In the genomic region with DNA sequence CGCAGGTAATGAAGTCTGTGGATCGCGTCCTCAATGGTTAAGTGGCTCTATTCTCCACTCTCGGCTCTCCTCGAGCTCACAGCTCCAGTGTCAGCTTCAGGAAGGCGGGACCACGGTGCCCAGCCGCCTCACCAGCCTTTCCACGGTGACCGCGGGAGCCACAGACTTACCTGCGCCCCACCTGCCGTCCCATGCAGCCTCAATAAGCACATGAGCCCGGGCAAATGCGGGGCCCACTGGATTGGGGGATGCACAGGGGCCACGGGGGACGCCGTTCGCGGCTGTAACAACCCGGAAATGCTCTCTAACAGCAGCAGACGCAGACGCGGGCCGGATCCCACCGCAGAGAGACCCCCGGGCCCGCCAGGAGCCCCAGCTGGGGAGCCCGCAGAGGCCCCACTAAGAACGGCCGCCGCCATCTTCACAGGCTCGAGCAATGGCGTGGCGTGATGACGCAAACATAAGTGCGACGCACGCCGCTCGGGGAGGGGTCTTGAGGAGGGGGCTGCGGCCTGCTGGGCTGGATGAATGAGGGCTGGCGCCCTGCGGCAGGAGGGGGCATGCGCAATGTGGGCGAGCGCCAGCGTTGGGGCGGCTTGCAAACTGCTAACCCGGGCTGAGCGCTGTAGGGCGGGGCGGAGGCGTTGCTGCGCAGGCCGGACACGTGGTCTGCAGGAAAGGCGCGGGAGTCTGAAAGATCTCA, we compare ENCODE assay signal across 1 mouse cellular context.
TF ChIP-seq lines count a peak whose summit lies in the region.

A gene (minus strand): TSS at position 438 of the 703 bp plus-strand sequence.

TF ChIP-seq in CH12.LX, 34 proteins besides CTCF, POLR2A, EP300 and RAD21 (continued from another document):
- TF ChIP-seq ZC3H11A (IDR thresholded peaks at IDR 0.05; ENCODE audit: low read depth, low read length) (no peak), IRF4 (IDR thresholded peaks at IDR 0.05; ENCODE audit: low read depth, low read length) (peak; percentile 78; the same call in 1 of the 2 replicates), PAX5 (IDR thresholded peaks at IDR 0.05; ENCODE audit: low read length) (no peak), MAZ (IDR thresholded peaks at IDR 0.05; ENCODE audit: low read depth, low read length) (peak; percentile 100), ETS1 (conservative IDR thresholded peaks at IDR 0.05; ENCODE audit: low read depth, low read length) (no peak), E2F4 (IDR thresholded peaks at IDR 0.05; ENCODE audit: insufficient replicate concordance, low read depth, low read length) (no peak; the same call in 1 of the 2 replicates), JUN (IDR thresholded peaks at IDR 0.05; ENCODE audit: insufficient read depth, low read depth, low read length) (no peak), UBTF (IDR thresholded peaks at IDR 0.05; ENCODE audit: low read depth, low read length) (no peak), USF2 (conservative IDR thresholded peaks at IDR 0.05; ENCODE audit: low read depth, low read length) (peak; percentile 86), CHD2 (IDR thresholded peaks at IDR 0.05; ENCODE audit: low read length) (0 out of 2 replicates have a peak, but pooled peaks have one; percentile 3), USF1 (IDR thresholded peaks at IDR 0.05; ENCODE audit: low read depth, low read length) (peak; percentile 89), GABPA (IDR thresholded peaks at IDR 0.05; ENCODE audit: insufficient replicate concordance, low read depth, low read length) (peak; percentile 35; the same call in 1 of the 2 replicates), SIN3A (IDR thresholded peaks at IDR 0.05; ENCODE audit: low read length) (peak; percentile 94), POLR2AphosphoS2 (IDR thresholded peaks at IDR 0.05; ENCODE audit: low read depth, low read length) (peak; percentile 84; the same call in 1 of the 2 replicates), MXI1 (IDR thresholded peaks at IDR 0.05; ENCODE audit: low read depth, low read length) (peak; percentile 100), JUND (conservative IDR thresholded peaks at IDR 0.05; ENCODE audit: low read depth, low read length) (no peak), MAFK (IDR thresholded peaks at IDR 0.05; ENCODE audit: insufficient replicate concordance, low read length) (no peak), HCFC1 (IDR thresholded peaks at IDR 0.05; ENCODE audit: low read depth, low read length) (peak; percentile 95), ZMIZ1 (IDR thresholded peaks at IDR 0.05; ENCODE audit: low read depth, low read length) (peak; percentile 91), SMC3 (IDR thresholded peaks at IDR 0.05; ENCODE audit: low read depth, low read length) (no peak), TBP (conservative IDR thresholded peaks at IDR 0.05; ENCODE audit: low read depth, low read length) (0 out of 2 replicates have a peak, but pooled peaks have one; percentile 59), NRF1 (IDR thresholded peaks at IDR 0.05; ENCODE audit: low read depth, low read length) (peak; percentile 91), MAX (IDR thresholded peaks at IDR 0.05; ENCODE audit: low read length) (peak; percentile 100), MYC (IDR thresholded peaks at IDR 0.05; ENCODE audit: low read depth, low read length) (no peak; the same call in 1 of the 2 replicates), KAT2A (IDR thresholded peaks at IDR 0.05; ENCODE audit: insufficient replicate concordance, low read length) (peak; percentile 81; the same call in 1 of the 2 replicates), MEF2A (IDR thresholded peaks at IDR 0.05; ENCODE audit: borderline replicate concordance, low read depth, low read length) (peak; percentile 71; the same call in 1 of the 2 replicates), TCF12 (IDR thresholded peaks at IDR 0.05; ENCODE audit: low read depth, low read length) (peak; percentile 91), ZNF384 (IDR thresholded peaks at IDR 0.05; ENCODE audit: low read depth, low read length) (no peak), RCOR1 (conservative IDR thresholded peaks at IDR 0.05; ENCODE audit: low read depth, low read length) (peak; percentile 71; the same call in 1 of the 2 replicates), ELF1 (IDR thresholded peaks at IDR 0.05; ENCODE audit: low read depth, low read length) (peak; percentile 66)
